Mouse (Mus musculus) thymus, adult 18-20 months (tissue): Measurements from ENCODE around the gene H2al2a.
A peak's percentile ranks its signal among the peaks of the same experiment; 100 is the strongest.

ENCODE experiments used
- DNase-seq, 2 experiments: peaks; one replicate each; pipeline ENCODE4 v3.0.0; 2022; ENCODE audit warnings: mixed read lengths in 2 of 2

H2al2a gene

DNA sequence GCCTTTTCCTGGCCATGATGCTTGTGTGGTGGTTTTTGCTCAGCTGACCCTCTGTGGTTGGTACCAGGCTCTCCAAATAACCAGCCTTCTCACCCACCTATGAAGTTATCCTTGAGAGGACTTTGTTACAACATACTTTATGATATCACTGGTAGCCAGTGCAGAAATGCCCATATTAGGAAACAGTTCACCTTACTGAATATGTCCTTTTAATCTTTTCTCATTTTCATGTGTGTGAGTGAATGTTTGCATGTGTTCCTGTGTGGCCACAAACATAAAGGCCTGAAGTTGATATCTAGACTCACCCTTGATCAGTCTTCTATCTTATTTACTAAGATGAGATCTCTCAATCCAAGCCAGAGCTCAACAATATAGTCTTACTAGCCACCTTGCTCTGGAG, at the start of gene H2al2a:
Gene H2al2a, minus strand, starts transcription at position 101 of the 400 bp plus-strand sequence.
- no peak for DNase-seq

DNA sequence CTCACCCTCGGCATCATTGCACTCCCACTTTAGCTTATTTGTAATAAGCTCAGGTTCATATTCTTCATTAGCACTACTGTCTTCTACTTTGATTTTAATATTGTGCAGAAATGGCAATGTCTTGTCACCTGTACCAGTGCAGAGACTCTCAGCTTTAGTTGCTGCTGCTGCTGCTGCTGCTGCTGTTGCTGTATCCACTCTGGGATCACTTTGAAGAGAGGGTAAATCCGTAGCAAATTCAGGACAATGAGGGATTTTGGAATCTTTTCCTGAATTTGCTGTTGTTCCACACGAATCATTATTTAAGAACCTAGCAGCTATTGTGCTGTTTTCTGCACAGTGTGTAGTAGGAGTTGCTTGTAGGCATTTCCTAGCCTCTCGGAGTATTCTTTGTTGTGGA, 49.4 kb upstream of the H2al2a start:
- DNase-seq, result no peak

GRCm38 (mm10) chr2:18045781-18046181, 49.0 kb upstream of the H2al2a start:
- no peak for DNase-seq

DNA sequence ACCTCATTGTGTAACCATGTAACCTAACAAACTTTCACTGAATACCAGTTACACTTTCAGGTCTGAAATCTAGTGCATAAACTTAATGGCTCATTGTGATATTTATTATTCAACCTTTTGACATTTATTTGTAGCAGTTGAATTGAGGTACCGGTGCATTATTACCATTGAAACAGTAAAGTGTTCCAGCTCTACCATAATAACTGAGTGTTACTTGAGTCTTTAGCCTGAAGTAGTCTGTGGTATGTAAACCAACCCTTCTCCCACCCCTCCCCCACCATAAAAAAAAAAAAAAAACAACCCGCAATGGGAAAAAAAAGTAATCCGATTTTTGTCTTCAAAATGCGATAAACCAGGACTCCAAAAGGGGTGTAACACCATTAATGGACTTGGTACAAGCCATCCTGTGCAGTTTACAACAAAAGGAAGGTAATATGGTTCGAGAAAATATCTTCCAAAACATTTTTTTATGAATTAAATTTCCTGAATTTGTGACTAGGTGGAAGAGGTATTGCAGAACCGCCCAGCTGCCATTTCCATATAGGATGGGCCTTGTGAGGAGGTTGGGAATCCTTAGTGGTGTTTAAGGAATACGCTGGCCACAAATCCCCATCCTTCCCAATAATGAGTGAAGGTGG, 48.5 kb upstream of the H2al2a start:
- no peak for DNase-seq

DNA sequence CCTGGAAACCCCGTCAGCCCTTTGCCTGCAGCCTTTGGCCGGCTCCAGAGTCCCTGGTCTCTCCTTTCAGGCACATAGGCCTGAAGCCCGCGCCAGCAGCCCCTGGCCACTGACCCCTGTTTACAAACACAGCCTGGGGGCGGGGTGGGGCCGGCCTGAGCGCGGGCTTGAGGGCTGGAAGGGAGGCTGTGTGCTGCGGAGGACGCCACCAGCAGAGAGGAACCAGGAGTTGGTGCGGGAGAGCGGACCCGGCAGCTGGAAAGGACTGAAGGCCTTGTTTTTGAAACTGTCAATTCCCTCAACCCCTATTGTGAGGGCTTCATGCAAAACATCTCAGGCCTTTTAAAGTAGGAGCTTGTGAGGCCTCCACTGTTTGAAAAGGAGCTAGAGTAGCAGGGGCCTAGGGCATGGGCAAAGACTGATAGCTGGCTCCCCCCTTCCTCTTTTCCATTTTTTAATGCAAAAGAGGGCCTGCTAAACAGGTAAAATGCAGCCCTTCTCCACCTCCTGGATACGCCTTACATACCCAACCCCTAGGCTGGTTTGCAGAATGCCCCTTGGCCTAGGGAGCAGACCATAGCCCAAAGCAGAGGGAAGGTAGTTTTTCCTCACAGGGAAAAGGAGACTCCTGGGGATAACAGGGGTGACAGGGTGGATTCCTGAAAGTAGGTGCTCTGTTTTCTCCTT, 44.6 kb upstream of the H2al2a start:
- DNase-seq, result no peak

GRCm38 (mm10) chr2:18040347-18041160, 43.8 kb upstream of the H2al2a start:
- DNase-seq, result no peak

GRCm38 (mm10) chr2:18039566-18040290, 43.0 kb upstream of the H2al2a start:
- no peak for DNase-seq

- DNase-seq, result no peak
Observed at GRCm38 (mm10) chr2:18038895-18039371, 42.2 kb upstream of the H2al2a start.

- no peak for DNase-seq
Observed at GRCm38 (mm10) chr2:18038141-18038752, 41.5 kb upstream of the H2al2a start.

DNA sequence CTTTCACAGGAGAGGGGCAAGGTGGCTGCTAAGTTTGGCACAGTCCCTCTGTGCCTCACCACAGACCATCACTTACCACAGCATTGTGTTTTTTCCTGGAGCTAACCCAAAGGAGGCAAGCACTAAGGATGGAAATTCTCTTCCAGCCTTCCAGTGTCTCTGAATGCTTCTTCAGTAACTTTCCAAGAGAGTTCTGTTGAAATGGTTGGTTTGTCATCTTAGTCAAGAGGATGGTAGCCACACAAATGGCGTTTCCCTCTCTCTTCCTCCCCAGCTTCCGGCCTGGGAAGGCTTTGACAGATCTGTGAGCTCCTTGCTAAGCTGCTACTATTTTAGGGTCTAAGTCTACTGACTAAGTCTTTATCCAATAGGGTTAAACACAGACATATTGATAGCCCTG, 40.7 kb upstream of the H2al2a start, which contains the start of gene A930004D18Rik:
Gene A930004D18Rik, minus strand, starts transcription at position 247 of the 400 bp plus-strand sequence.
- no peak for DNase-seq

GRCm38 (mm10) chr2:18034371-18035250, 37.9 kb upstream of the H2al2a start:
- no peak for DNase-seq

- no peak for DNase-seq
Observed at GRCm38 (mm10) chr2:18033166-18034108, 36.7 kb upstream of the H2al2a start.

DNA sequence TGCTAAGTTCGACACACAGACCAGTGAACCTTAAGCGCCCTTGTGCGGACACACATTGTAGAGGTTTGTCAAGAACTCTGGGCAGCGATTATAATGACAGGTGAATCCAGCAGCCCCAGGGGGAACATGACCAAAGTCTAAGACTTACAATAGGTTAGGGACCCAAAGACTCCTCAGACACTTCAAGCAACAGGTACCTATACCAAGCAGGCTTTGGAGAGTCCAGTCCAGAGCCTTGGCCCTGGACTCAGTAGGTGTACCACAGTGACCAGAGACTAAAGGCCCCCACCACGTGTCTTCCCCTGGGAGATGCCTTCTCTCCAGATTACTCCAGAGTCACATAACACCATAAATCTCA, 35.8 kb upstream of the H2al2a start:
- no peak for DNase-seq

- no peak for DNase-seq
Observed at GRCm38 (mm10) chr2:18031831-18032537, 35.2 kb upstream of the H2al2a start.

DNA sequence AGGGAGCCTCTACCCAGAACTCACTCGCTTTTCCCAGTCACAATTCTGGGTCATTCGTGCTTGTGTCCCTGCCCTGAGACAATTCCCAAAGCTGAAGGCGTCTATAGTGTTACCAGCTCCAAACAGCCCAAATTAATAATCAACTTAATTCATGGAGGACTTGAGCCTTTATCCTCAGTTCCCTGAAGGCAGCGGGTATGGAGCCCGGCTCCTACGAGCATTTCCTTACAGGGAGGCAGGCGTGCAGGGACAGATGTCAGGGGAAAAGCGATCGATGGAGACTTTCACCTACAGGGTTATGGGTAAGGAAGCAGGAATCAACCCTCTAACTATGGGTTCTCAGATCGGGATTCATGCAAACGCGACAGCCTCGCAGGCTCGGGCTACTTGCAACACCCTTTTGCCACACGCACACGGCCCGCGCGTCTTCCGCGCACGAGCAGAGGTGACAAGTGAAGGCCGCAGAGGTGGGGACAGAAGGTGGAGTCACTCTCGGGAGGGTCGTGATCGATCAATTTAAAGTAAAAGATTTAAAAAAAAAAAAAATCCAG, 34.6 kb upstream of the H2al2a start:
- no peak for DNase-seq

- DNase-seq, result no peak
Observed at GRCm38 (mm10) chr2:18030581-18030980, 33.8 kb upstream of the H2al2a start.

DNA sequence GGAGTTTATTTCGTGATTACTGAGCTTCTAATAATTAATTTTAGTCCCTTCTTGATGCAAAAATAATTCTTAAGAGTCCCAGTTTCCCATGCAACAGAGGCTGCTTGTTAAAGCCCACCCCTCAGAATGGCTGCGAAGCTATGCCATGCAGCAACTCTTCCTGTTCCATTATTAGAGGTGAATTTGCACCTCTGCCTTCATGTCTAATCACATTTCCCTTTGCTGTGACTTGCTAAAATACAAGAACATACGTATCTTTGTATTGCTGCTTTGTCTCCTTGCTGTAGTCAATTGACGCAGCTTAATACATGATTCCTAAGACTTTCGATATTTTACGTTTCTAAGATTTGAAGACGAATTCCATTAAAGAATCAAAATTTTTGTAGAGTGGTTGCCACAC, 32.9 kb upstream of the H2al2a start:
- no peak for DNase-seq

DNA sequence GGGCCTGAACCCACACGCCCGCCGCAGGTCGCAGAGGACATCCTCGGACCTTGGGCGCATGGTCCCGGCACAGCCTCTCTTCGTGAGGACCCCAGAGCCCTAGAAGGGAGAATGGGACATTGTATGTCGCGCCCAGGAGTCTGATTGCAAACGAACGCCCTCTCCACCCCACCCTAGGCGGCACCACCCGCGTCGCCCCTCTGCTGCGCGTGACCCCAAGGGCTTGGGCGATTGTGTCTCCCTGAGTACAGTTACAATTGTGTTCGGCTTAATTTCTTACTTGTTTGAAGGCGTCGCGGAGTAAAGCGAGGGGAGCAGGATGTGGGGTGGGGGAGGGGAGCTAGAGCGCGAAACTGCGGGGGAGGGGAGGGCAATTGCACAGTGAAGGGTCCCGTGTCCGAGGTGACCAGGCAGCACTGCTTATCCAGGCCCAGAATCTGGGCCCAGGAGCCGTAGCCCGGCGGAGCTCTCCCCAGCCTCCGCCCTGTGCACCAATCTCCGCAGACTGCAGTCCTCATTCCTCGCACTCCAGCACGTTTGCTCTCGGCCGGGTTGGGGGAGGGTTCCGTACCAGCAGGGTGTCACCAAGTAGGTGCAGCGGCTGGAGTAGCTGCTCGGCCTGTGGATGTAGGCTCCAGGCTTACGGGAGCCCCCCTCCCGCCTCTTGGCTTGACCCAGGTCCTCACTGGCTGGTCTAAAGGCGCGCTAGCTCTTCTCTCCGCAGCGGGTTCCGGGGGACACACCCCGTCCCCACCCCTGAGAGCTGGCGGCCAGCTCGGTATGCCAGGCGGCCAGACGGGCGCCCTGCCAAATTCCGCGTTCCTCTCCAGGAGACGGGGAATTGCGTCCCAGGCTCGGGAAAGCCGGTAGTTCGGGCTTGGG, 31.6 kb upstream of the H2al2a start:
- peak; percentile 33 to 45 for DNase-seq
